Mouse (Mus musculus) gastrocnemius, adult 8-10 months (tissue): ENCODE results near the gene Pde4d. TPM values are rescaled to one million over a fixed set of nuclear protein-coding genes. Genes with fewer than 3 reads are reported as not detected.

Source experiments
- DNase-seq, 2 experiments: peaks; one replicate each; pipeline ENCODE4 v3.0.0; 2022; ENCODE audit warnings: low spot score in 2 of 2
- total RNA-seq, 4 experiments: library from RNA; stranded (reverse); gene quantifications; 2 replicates each; pipeline ENCODE4 v1.2.4; 2022

Pde4d gene
- total RNA-seq, 4 experiments from 2014 or later = 257 to 339 (median 308) TPM

- no peak for DNase-seq
Measured at GRCm38 (mm10) chr13:108596938-108597337, 147.2 kb downstream of the Pde4d start.

- DNase-seq = no peak
Measured at GRCm38 (mm10) chr13:108598673-108599072, 148.9 kb downstream of the Pde4d start.

- no peak for DNase-seq
Measured at GRCm38 (mm10) chr13:108599186-108599900, 149.6 kb downstream of the Pde4d start.

- DNase-seq = no peak
Measured at GRCm38 (mm10) chr13:108601021-108601420, 151.3 kb downstream of the Pde4d start.

- DNase-seq = no peak
Measured at GRCm38 (mm10) chr13:108603502-108603901, 153.8 kb downstream of the Pde4d start.

- no peak for DNase-seq
Measured at GRCm38 (mm10) chr13:108604213-108604612, 154.5 kb downstream of the Pde4d start.

- no peak for DNase-seq
Measured at GRCm38 (mm10) chr13:108618207-108618606, 168.5 kb downstream of the Pde4d start.

GRCm38 (mm10) chr13:108622681-108623080, 172.9 kb downstream of the Pde4d start:
- no peak for DNase-seq

- no peak for DNase-seq
Measured at GRCm38 (mm10) chr13:108623929-108624328, 174.2 kb downstream of the Pde4d start.

- no peak for DNase-seq
Measured at GRCm38 (mm10) chr13:108626166-108626565, 176.4 kb downstream of the Pde4d start.

GRCm38 (mm10) chr13:108628501-108628900, 178.8 kb downstream of the Pde4d start:
- DNase-seq = no peak

- no peak for DNase-seq
Measured at GRCm38 (mm10) chr13:108630576-108630975, 180.8 kb downstream of the Pde4d start.

GRCm38 (mm10) chr13:108631222-108631621, 181.5 kb downstream of the Pde4d start:
- DNase-seq = no peak

- no peak for DNase-seq
Measured at GRCm38 (mm10) chr13:108636526-108636925, 186.8 kb downstream of the Pde4d start.

- no peak for DNase-seq
Measured at GRCm38 (mm10) chr13:108642259-108642658, 192.5 kb downstream of the Pde4d start.

- no peak for DNase-seq
Measured at GRCm38 (mm10) chr13:108646801-108647200, 197.1 kb downstream of the Pde4d start.

- no peak for DNase-seq
Measured at GRCm38 (mm10) chr13:108647239-108647638, 197.5 kb downstream of the Pde4d start.

GRCm38 (mm10) chr13:108654026-108654723, 204.4 kb downstream of the Pde4d start:
- no peak for DNase-seq

GRCm38 (mm10) chr13:108666579-108666978, 216.8 kb downstream of the Pde4d start:
- DNase-seq = no peak

- no peak for DNase-seq
Measured at GRCm38 (mm10) chr13:108667077-108667476, 217.3 kb downstream of the Pde4d start.

- DNase-seq = no peak
Measured at GRCm38 (mm10) chr13:108677056-108677455, 227.3 kb downstream of the Pde4d start.

GRCm38 (mm10) chr13:108683018-108683417, 233.3 kb downstream of the Pde4d start:
- no peak for DNase-seq

GRCm38 (mm10) chr13:108685817-108686216, 236.1 kb downstream of the Pde4d start:
- DNase-seq = no peak
